Mouse (Mus musculus) MEL (cell line): ENCODE results near the gene B230104I21Rik. TPM values are rescaled to one million over a fixed set of nuclear protein-coding genes. Genes with fewer than 3 reads are reported as not detected.

Source experiments
- DNase-seq: peaks from one replicate; pipeline ENCODE4 v3.0.0; 2011; ENCODE audit warnings: low read depth, low spot score
- H3K27ac ChIP-seq: 2 replicates; pipeline ENCODE4 v1.5.1; 2012; ENCODE audit warnings: low read depth, mild to moderate bottlenecking, control low read depth, low read length, moderate library complexity; ENCODE audit not compliant: control insufficient read depth
- H3K27me3 ChIP-seq, 2 experiments: fragments of 150-350 bp in 1 of 2; sonication (generic) in 1 of 2; 2 replicates each; pipeline ENCODE4 v1.6.1; 2012; ENCODE audit warnings: low read length in 2 of 2, mild to moderate bottlenecking in 2 of 2, improper control_type of control experiment in 1 of 2, moderate library complexity in 1 of 2; ENCODE audit not compliant: insufficient read depth in 2 of 2, control insufficient read depth in 1 of 2
- H3K36me3 ChIP-seq, 2 experiments: 2 replicates each; pipeline ENCODE4 v1.6.1; 2012 to 2014; ENCODE audit warnings: low read length in 2 of 2, improper control_type of control experiment in 1 of 2, inconsistent platforms in 1 of 2, mild to moderate bottlenecking in 1 of 2; ENCODE audit not compliant: insufficient read depth in 2 of 2, control insufficient read depth in 1 of 2
- H3K4me1 ChIP-seq, 2 experiments: fragments of 150-350 bp in 1 of 2; sonication (generic) in 1 of 2; 2 replicates each; pipeline ENCODE4 v1.6.1; 2012; ENCODE audit warnings: low read length in 2 of 2, improper control_type of control experiment in 1 of 2, mild to moderate bottlenecking in 1 of 2; ENCODE audit not compliant: insufficient read depth in 2 of 2, control insufficient read depth in 1 of 2
- H3K4me3 ChIP-seq, 2 experiments: fragments of 150-350 bp in 1 of 2; sonication (generic) in 1 of 2; 2 replicates each; pipeline ENCODE4 v1.5.1; 2012; ENCODE audit warnings: low read depth in 2 of 2, low read length in 2 of 2, mild to moderate bottlenecking in 2 of 2, moderate library complexity in 2 of 2, control low read depth in 1 of 2, improper control_type of control experiment in 1 of 2; ENCODE audit not compliant: control insufficient read depth in 1 of 2, insufficient read depth in 1 of 2
- H3K79me2 ChIP-seq: 2 replicates; pipeline ENCODE4 v1.6.1; 2012; ENCODE audit warnings: mild to moderate bottlenecking, low read length, moderate library complexity; ENCODE audit not compliant: control insufficient read depth, poor library complexity, insufficient read depth
- H3K9ac ChIP-seq: 2 replicates; pipeline ENCODE4 v1.6.1; 2012; ENCODE audit warnings: low read depth, mild to moderate bottlenecking, control low read depth, low read length, moderate library complexity; ENCODE audit not compliant: control insufficient read depth, poor library complexity, severe bottlenecking
- H3K9me3 ChIP-seq: fragments of 150-350 bp; sonication (generic); replicated peaks from 2 replicates; pipeline ENCODE4 v1.6.1; 2012; ENCODE audit warnings: mild to moderate bottlenecking, low read length, improper control_type of control experiment, moderate library complexity; ENCODE audit not compliant: insufficient read depth
- BHLHE40 ChIP-seq: IDR thresholded peaks from 2 replicates; pipeline ENCODE4 v1.6.1; 2012; ENCODE audit warnings: low read depth, mild to moderate bottlenecking, inconsistent platforms, low read length, improper control_type of control experiment, borderline replicate concordance
- CHD2 ChIP-seq: IDR thresholded peaks from 2 replicates; pipeline ENCODE4 v1.6.1; 2011; ENCODE audit warnings: low read length, improper control_type of control experiment
- CTCF ChIP-seq, 3 experiments: IDR thresholded peaks in 2 of 3; conservative IDR thresholded peaks in 1 of 3; 2 replicates each; pipeline ENCODE4 v1.5.1; 2011 to 2012; ENCODE audit warnings: low read length in 3 of 3, low read depth in 2 of 3, mild to moderate bottlenecking in 2 of 3, improper control_type of control experiment in 1 of 3, inconsistent platforms in 1 of 3, mixed read lengths in 1 of 3, moderate library complexity in 1 of 3; ENCODE audit not compliant: control insufficient read depth in 1 of 3, insufficient read depth in 1 of 3, poor library complexity in 1 of 3, severe bottlenecking in 1 of 3
- ELF1 ChIP-seq: IDR thresholded peaks from 2 replicates; pipeline ENCODE4 v1.6.1; 2014; ENCODE audit warnings: low read depth, mild to moderate bottlenecking, inconsistent platforms, low read length, improper control_type of control experiment, moderate library complexity
- EP300 ChIP-seq, 2 experiments: IDR thresholded peaks; 2 replicates each; pipeline ENCODE4 v1.6.1; 2011; ENCODE audit warnings: improper control_type of control experiment in 2 of 2, low read length in 2 of 2, low read depth in 1 of 2, mild to moderate bottlenecking in 1 of 2
- GABPA ChIP-seq: IDR thresholded peaks from 2 replicates; pipeline ENCODE4 v1.6.1; 2012; ENCODE audit warnings: low read depth, mild to moderate bottlenecking, inconsistent platforms, low read length, improper control_type of control experiment, moderate library complexity
- MAFK ChIP-seq: IDR thresholded peaks from 2 replicates; pipeline ENCODE4 v1.6.1; 2011; ENCODE audit warnings: low read depth, mild to moderate bottlenecking, low read length, improper control_type of control experiment, borderline replicate concordance
- MAX ChIP-seq: IDR thresholded peaks from 2 replicates; pipeline ENCODE4 v1.6.1; 2011; ENCODE audit warnings: low read length, improper control_type of control experiment
- MYC ChIP-seq: IDR thresholded peaks from 2 replicates; pipeline ENCODE4 v1.6.1; 2011; ENCODE audit warnings: low read depth, mild to moderate bottlenecking, low read length, improper control_type of control experiment, moderate library complexity
- NELFE ChIP-seq: IDR thresholded peaks from 2 replicates; pipeline ENCODE4 v1.6.1; 2011; ENCODE audit warnings: low read depth, low read length, improper control_type of control experiment
- POLR2A ChIP-seq, 2 experiments: IDR thresholded peaks; 2 replicates each; pipeline ENCODE4 v1.6.1; 2011 to 2012; ENCODE audit warnings: low read length in 2 of 2, mild to moderate bottlenecking in 2 of 2, control low read depth in 1 of 2, improper control_type of control experiment in 1 of 2, low read depth in 1 of 2, moderate library complexity in 1 of 2; ENCODE audit not compliant: control insufficient read depth in 1 of 2, insufficient read depth in 1 of 2, poor library complexity in 1 of 2
- POLR2AphosphoS5 ChIP-seq: IDR thresholded peaks from 2 replicates; pipeline ENCODE4 v1.6.1; 2012; ENCODE audit warnings: low read depth, borderline replicate concordance, mild to moderate bottlenecking, inconsistent platforms, low read length, moderate library complexity, mixed read lengths
- RAD21 ChIP-seq: IDR thresholded peaks from 2 replicates; pipeline ENCODE4 v1.6.1; 2011; ENCODE audit warnings: mild to moderate bottlenecking, low read depth, low read length, improper control_type of control experiment
- SIN3A ChIP-seq: IDR thresholded peaks from 2 replicates; pipeline ENCODE4 v1.6.1; 2012; ENCODE audit warnings: low read length, improper control_type of control experiment, inconsistent platforms
- ZC3H11A ChIP-seq: IDR thresholded peaks from 2 replicates; pipeline ENCODE4 v1.6.1; 2012; ENCODE audit warnings: low read depth, mild to moderate bottlenecking, inconsistent platforms, low read length, improper control_type of control experiment
- polyA plus RNA-seq, 2 experiments: library from polyadenylated mRNA; stranded (reverse) in 1 of 2; unstranded in 1 of 2; fragments of >175 nt in 1 of 2; fragments of >200 nt in 1 of 2; gene quantifications; 2 replicates each; pipeline versions ENCODE4 v1.2.1 to v1.2.4; 2012; ENCODE audit warnings: low replicate concordance in 2 of 2, low read depth in 1 of 2; ENCODE audit not compliant: insufficient read length in 2 of 2, insufficient read depth in 1 of 2, missing spikeins in 1 of 2
- total RNA-seq: library from RNA; depleted of rRNA; stranded (reverse); fragments of 300-350 nt; gene quantifications from 2 replicates; pipeline ENCODE4 v1.2.3, GENCODE M21; 2012

The B230104I21Rik gene
- total and polyA plus RNA-seq, 3 experiments: not detected

DNA sequence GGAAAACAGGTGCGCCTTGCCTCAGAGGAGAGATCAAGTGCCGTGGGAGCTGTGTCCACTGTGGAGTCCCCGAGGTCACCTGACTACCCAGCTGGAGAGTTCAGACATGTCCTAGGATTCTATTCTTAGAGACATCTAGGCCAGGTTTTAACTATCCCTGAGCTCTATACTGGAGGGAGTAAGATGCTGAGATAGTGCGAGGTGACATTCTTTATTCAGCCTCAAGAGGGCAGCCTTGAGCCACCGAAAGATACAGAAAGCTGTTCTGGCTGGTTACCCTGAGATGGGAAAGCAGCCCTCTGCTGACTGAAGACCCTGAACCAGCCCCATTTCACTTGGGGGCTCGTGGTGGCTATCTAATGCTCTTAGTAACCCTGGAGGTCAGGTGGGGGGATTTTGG, 7.1 kb upstream of the B230104I21Rik start:
- Histone ChIP-seq H3K27ac (no peak overlapping the region), H3K27me3 (no peaks in the 10 kb centered on the region), H3K4me3 (no peak overlapping the region), H3K9ac (no peak overlapping the region), H3K36me3 (no peaks in the 10 kb centered on the region), H3K9me3 (no peaks in the 10 kb centered on the region), H3K4me1 (no peaks in the 10 kb centered on the region), H3K79me2 (no peaks in the 10 kb centered on the region)
- TF ChIP-seq CTCF (IDR thresholded peaks at IDR 0.05 in 2 of 3, conservative IDR thresholded peaks at IDR 0.05 in 1 of 3; ENCODE audit: control insufficient read depth in 1 of 3, insufficient read depth in 1 of 3, low read depth in 2 of 3, low read length in 3 of 3, poor library complexity in 1 of 3, severe bottlenecking in 1 of 3) (peak; percentile 18 to 21 (median 18); a peak in 3 of 6 replicates), MAX (no peak), RAD21 (peak; percentile 18; the same call in 1 of the 2 replicates)
- DNase-seq: peak; percentile 5

GRCm38 (mm10) chr4:154330001-154330400, 5.9 kb upstream of the B230104I21Rik start:
- TF ChIP-seq EP300 (IDR thresholded peaks at IDR 0.05; ENCODE audit: low read depth in 1 of 2, low read length in 2 of 2) (no peak), POLR2A (IDR thresholded peaks at IDR 0.05; ENCODE audit: control insufficient read depth in 1 of 2, insufficient read depth in 1 of 2, low read depth in 1 of 2, low read length in 2 of 2, poor library complexity in 1 of 2) (no peak), CHD2 (no peak), GABPA (no peak)
- no peak overlapping the region for H3K9ac ChIP-seq
- H3K79me2 ChIP-seq: no peaks in the 10 kb centered on the region
- no peaks in the 10 kb centered on the region for H3K9me3 ChIP-seq
- no peaks in the 10 kb centered on the region for H3K27me3 ChIP-seq
- no peaks in the 10 kb centered on the region for H3K4me1 ChIP-seq
- no peak overlapping the region for H3K27ac ChIP-seq
- H3K4me3 ChIP-seq: no peak overlapping the region
- no peak for DNase-seq
- no peaks in the 10 kb centered on the region for H3K36me3 ChIP-seq

DNA sequence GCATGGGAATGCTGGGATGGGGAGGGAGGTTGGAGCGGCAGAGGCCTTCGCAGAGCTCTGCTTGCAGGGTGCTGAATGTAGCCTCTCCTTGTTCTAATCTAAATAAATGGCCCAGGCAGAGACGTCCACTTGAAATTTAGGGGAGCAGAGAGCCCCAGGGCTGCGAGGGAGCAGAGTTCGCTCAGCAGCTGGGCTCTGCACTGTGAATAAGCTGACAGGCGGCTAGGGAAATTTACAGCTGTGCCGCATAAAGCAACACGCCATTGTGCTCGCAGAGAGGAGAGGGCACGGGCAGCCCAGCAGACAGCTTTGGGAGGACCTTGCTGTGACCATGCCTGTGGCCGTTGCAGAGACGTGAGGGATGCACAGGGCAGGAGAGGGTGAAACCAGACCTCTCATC, 4.7 kb upstream of the B230104I21Rik start:
- H3K27me3 ChIP-seq: no peaks in the 10 kb centered on the region
- H3K79me2 ChIP-seq: no peaks in the 10 kb centered on the region
- no peak overlapping the region for H3K27ac ChIP-seq
- H3K36me3 ChIP-seq: no peaks in the 10 kb centered on the region
- no peak for DNase-seq
- no peak for TF ChIP-seq CHD2
- no peak for TF ChIP-seq MYC
- no peak for TF ChIP-seq ELF1
- no peak for TF ChIP-seq NELFE
- no peak for TF ChIP-seq SIN3A
- TF ChIP-seq MAFK: no peak
- no peak for TF ChIP-seq POLR2AphosphoS5
- no peak for TF ChIP-seq MAX
- no peak for TF ChIP-seq BHLHE40
- TF ChIP-seq ZC3H11A: no peak
- no peak for TF ChIP-seq CTCF (IDR thresholded peaks at IDR 0.05 in 2 of 3, conservative IDR thresholded peaks at IDR 0.05 in 1 of 3; ENCODE audit: control insufficient read depth in 1 of 3, insufficient read depth in 1 of 3, low read depth in 2 of 3, low read length in 3 of 3, poor library complexity in 1 of 3, severe bottlenecking in 1 of 3)
- TF ChIP-seq, all 39 proteins: peak for 0
- Histone ChIP-seq H3K9me3 (no peaks in the 10 kb centered on the region), H3K4me1 (no peaks in the 10 kb centered on the region), H3K4me3 (no peak overlapping the region), H3K9ac (no peak overlapping the region)
